Mouse (Mus musculus): ENCODE data around the gene Trmt10a. TPM values are rescaled to one million over a fixed set of nuclear protein-coding genes. Genes with fewer than 3 reads are reported as not detected.
A peak's percentile ranks its signal among the peaks of the same experiment; 100 is the strongest.

Trmt10a gene
- total RNA-seq (2021): 1 to 10 TPM; 1.5 to 1.8 TPM
- long read RNA-seq, experiment 1, full-length matches to known transcripts: 2 of 2 reads
- long read RNA-seq, experiment 1, partial matches to known transcripts: 0 of 2 reads
- long read RNA-seq, experiment 1, other reads (novel, unspliced or antisense): 0 of 2 reads
- long read RNA-seq, experiment 2, full-length matches to known transcripts: 3 of 7 reads
- long read RNA-seq, experiment 2, partial matches to known transcripts: 0 of 7 reads
- long read RNA-seq, experiment 2, other reads (novel, unspliced or antisense): 4 of 7 reads

- DNase-seq: peak; percentile 97
These were observed at the start of gene Trmt10a for GRCm38 (mm10) chr3:138143315-138144059. Trmt10a (plus strand) TSS chr3:138143448.

- DNase-seq: no peak
These were observed 47.9 kb upstream of the Trmt10a start for GRCm38 (mm10) chr3:138095301-138095700.

- DNase-seq: no peak
These were observed 47.5 kb upstream of the Trmt10a start for GRCm38 (mm10) chr3:138095718-138096117.

GRCm38 (mm10) chr3:138096263-138097028 lies 46.8 kb upstream of the Trmt10a start:
- no peak for DNase-seq

GRCm38 (mm10) chr3:138097718-138098117 lies 45.5 kb upstream of the Trmt10a start:
- no peak for DNase-seq

- no peak for DNase-seq
These were observed 41.3 kb upstream of the Trmt10a start for GRCm38 (mm10) chr3:138101936-138102335.

GRCm38 (mm10) chr3:138103690-138104089 lies 39.6 kb upstream of the Trmt10a start:
- DNase-seq: no peak

- DNase-seq: no peak
These were observed 38.2 kb upstream of the Trmt10a start for GRCm38 (mm10) chr3:138105056-138105455.

GRCm38 (mm10) chr3:138106887-138107286 lies 36.4 kb upstream of the Trmt10a start:
- DNase-seq: no peak

GRCm38 (mm10) chr3:138110910-138111782 lies 32.1 kb upstream of the Trmt10a start:
- no peak for DNase-seq

- no peak for DNase-seq
These were observed 29.1 kb upstream of the Trmt10a start for GRCm38 (mm10) chr3:138114106-138114505.

GRCm38 (mm10) chr3:138116871-138117270 lies 26.4 kb upstream of the Trmt10a start:
- DNase-seq: peak; percentile 32

- DNase-seq: no peak
These were observed 24.9 kb upstream of the Trmt10a start for GRCm38 (mm10) chr3:138118392-138118791.

GRCm38 (mm10) chr3:138118831-138119230 lies 24.4 kb upstream of the Trmt10a start:
- no peak for DNase-seq

GRCm38 (mm10) chr3:138119444-138120105 lies 23.7 kb upstream of the Trmt10a start:
- no peak for DNase-seq

GRCm38 (mm10) chr3:138121461-138121860 lies 21.8 kb upstream of the Trmt10a start:
- no peak for DNase-seq

- no peak for DNase-seq
These were observed 19.4 kb upstream of the Trmt10a start for GRCm38 (mm10) chr3:138123842-138124241.

GRCm38 (mm10) chr3:138129110-138129509 lies 14.1 kb upstream of the Trmt10a start:
- DNase-seq: no peak

- no peak for DNase-seq
These were observed 12.6 kb upstream of the Trmt10a start for GRCm38 (mm10) chr3:138130692-138131091.

- no peak for DNase-seq
These were observed 12.1 kb upstream of the Trmt10a start for GRCm38 (mm10) chr3:138131168-138131567.

- no peak for DNase-seq
These were observed 9.8 kb upstream of the Trmt10a start for GRCm38 (mm10) chr3:138133463-138133862.

All from gastrocnemius, postnatal 25 days (tissue).